Mouse (Mus musculus) embryo, embryonic 10.5 days (tissue): ENCODE data around the gene Pacrg.

Experiments used
- DNase-seq: peaks from one replicate; pipeline ENCODE4 v3.0.0-alpha.2; 2015; ENCODE audit warnings: low spot score

The Pacrg gene

GRCm38 (mm10) chr17:10372001-10372785, 467.9 kb downstream of the Pacrg start:
- no peak for DNase-seq

- DNase-seq = no peak
These were observed 468.6 kb downstream of the Pacrg start for GRCm38 (mm10) chr17:10371472-10371871.

GRCm38 (mm10) chr17:10370660-10371130, 469.4 kb downstream of the Pacrg start:
- DNase-seq = no peak

GRCm38 (mm10) chr17:10369961-10370659, 470.0 kb downstream of the Pacrg start:
- DNase-seq = no peak

- no peak for DNase-seq
These were observed 473.1 kb downstream of the Pacrg start for GRCm38 (mm10) chr17:10367044-10367443.

- no peak for DNase-seq
These were observed 473.5 kb downstream of the Pacrg start for GRCm38 (mm10) chr17:10366577-10366976.

- DNase-seq = no peak
These were observed 474.3 kb downstream of the Pacrg start for GRCm38 (mm10) chr17:10365501-10366482.

GRCm38 (mm10) chr17:10363151-10363550, 477.0 kb downstream of the Pacrg start:
- no peak for DNase-seq

- DNase-seq = no peak
These were observed 478.2 kb downstream of the Pacrg start for GRCm38 (mm10) chr17:10361882-10362291.

- DNase-seq = no peak
These were observed 479.4 kb downstream of the Pacrg start for GRCm38 (mm10) chr17:10360738-10361137.

- DNase-seq = no peak
These were observed 480.6 kb downstream of the Pacrg start for GRCm38 (mm10) chr17:10359466-10359865.

- no peak for DNase-seq
These were observed 482.8 kb downstream of the Pacrg start for GRCm38 (mm10) chr17:10357348-10357747.

GRCm38 (mm10) chr17:10356294-10356693, 483.8 kb downstream of the Pacrg start:
- no peak for DNase-seq

- DNase-seq = no peak
These were observed 484.4 kb downstream of the Pacrg start for GRCm38 (mm10) chr17:10355746-10356145.
